Mouse (Mus musculus): Measurements from ENCODE around the gene Sec62.

DNA sequence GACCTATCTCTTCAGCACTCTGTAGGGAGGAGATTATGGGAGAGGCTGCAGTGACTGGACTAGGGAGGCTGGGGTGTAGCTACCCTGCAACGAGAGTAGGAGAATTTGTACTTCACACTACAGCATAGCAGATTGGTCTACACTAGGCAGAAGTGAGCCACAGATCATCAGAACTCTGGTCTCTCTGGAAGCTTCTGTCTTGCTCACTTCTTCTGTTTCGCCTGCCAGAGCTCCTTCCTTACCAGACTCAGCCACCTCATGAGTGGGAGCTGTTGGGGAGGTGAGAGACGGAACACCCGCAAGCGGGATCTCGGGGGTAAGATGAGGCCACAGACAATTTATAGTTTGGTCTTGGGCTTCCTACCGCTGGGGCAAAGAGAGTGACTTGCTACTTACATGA is 49.8 kb upstream of the Sec62 start:
- TF ChIP-seq EP300 (IDR thresholded peaks at IDR 0.05; ENCODE audit: low read depth in 1 of 2, low read length in 2 of 2) (no peak), E2F4 (IDR thresholded peaks at IDR 0.05; ENCODE audit: borderline replicate concordance, low read depth, low read length) (no peak), CTCF (IDR thresholded peaks at IDR 0.05 in 2 of 3, conservative IDR thresholded peaks at IDR 0.05 in 1 of 3; ENCODE audit: control insufficient read depth in 1 of 3, insufficient read depth in 1 of 3, low read depth in 2 of 3, low read length in 3 of 3, poor library complexity in 1 of 3, severe bottlenecking in 1 of 3) (no peak), SIN3A (IDR thresholded peaks at IDR 0.05; ENCODE audit: low read length) (no peak), POLR2A (IDR thresholded peaks at IDR 0.05; ENCODE audit: control insufficient read depth in 1 of 2, insufficient read depth in 1 of 2, low read depth in 1 of 2, low read length in 2 of 2, poor library complexity in 1 of 2) (no peak)

Measured in MEL (cell line).